Mouse (Mus musculus) C2C12 (cell line): ENCODE data around the gene Mbtd1. TPM values are rescaled to one million over a fixed set of nuclear protein-coding genes. Genes with fewer than 3 reads are reported as not detected.
A peak's percentile ranks its signal among the peaks of the same experiment; 100 is the strongest.

ENCODE experiments used
- H3K27me3 ChIP-seq: one replicate; pipeline ENCODE4 v1.6.1; 2011; ENCODE audit not compliant: control insufficient read depth, insufficient read depth, insufficient read length
- H3K36me3 ChIP-seq: one replicate; pipeline ENCODE4 v1.6.1; 2011; ENCODE audit not compliant: control insufficient read depth, insufficient read depth
- H3K4me3 ChIP-seq: one replicate; pipeline ENCODE4 v1.5.1; 2011; ENCODE audit warnings: mild to moderate bottlenecking, control low read depth; ENCODE audit not compliant: poor library complexity, insufficient read depth, severe bottlenecking
- H3K79me2 ChIP-seq: one replicate; pipeline ENCODE4 v1.6.1; 2011; ENCODE audit not compliant: control insufficient read depth, insufficient read depth
- H3K79me3 ChIP-seq: one replicate; pipeline ENCODE4 v1.6.1; 2011; ENCODE audit warnings: low read depth, control low read depth
- H3ac ChIP-seq: one replicate; pipeline ENCODE3; 2011; ENCODE audit warnings: low read depth; ENCODE audit not compliant: control insufficient read depth, insufficient read length
- CEBPB ChIP-seq: IDR thresholded peaks from one replicate; pipeline ENCODE4 v1.6.1; 2011; ENCODE audit warnings: low read depth, mild to moderate bottlenecking, control low read depth, moderate library complexity
- CTCF ChIP-seq: IDR thresholded peaks from one replicate; pipeline ENCODE4 v1.5.1; 2011; ENCODE audit not compliant: control insufficient read depth, insufficient read depth, insufficient read length
- FOSL1 ChIP-seq: IDR thresholded peaks from one replicate; pipeline ENCODE4 v1.8.0; 2011; ENCODE audit warnings: mild to moderate bottlenecking, low read length; ENCODE audit not compliant: poor library complexity, insufficient read depth, severe bottlenecking
- MAX ChIP-seq: IDR thresholded peaks from one replicate; pipeline ENCODE4 v1.6.1; 2011; ENCODE audit warnings: mild to moderate bottlenecking, control low read depth
- MYOD1 ChIP-seq: IDR thresholded peaks from one replicate; pipeline ENCODE4 v1.6.1; 2011; ENCODE audit warnings: low read depth; ENCODE audit not compliant: control insufficient read depth, insufficient read length
- MYOG ChIP-seq: IDR thresholded peaks from one replicate; pipeline ENCODE4 v1.6.1; 2011; ENCODE audit not compliant: control insufficient read depth, insufficient read length; ENCODE audit errors: extremely low read depth
- USF1 ChIP-seq: IDR thresholded peaks from one replicate; pipeline ENCODE4 v1.6.1; 2011; ENCODE audit warnings: low read depth, mild to moderate bottlenecking, control low read depth, moderate library complexity
- polyA plus RNA-seq: library from polyadenylated mRNA; unstranded; fragments of >200 nt; fragmentation: generic; extraction: Trizol; gene quantifications from one replicate; pipeline ENCODE4 v1.2.1, GENCODE M21; 2012; ENCODE audit warnings: missing spikeins

Mbtd1 gene
- polyA plus RNA-seq, 1 experiment: 3.6 TPM

- H3ac ChIP-seq: no peak overlapping the region
- TF ChIP-seq CTCF (no peak), FOSL1 (no peak), MYOD1 (no peak), CEBPB (no peak), MYOG (no peak), MAX (no peak), USF1 (no peak)
- no peak overlapping the region for H3K4me3 ChIP-seq
- peaks cover 79% of the 10 kb centered on the region for H3K36me3 ChIP-seq
- H3K27me3 ChIP-seq: no peaks in the 10 kb centered on the region
- peaks cover 50% of the 10 kb centered on the region for H3K79me3 ChIP-seq
- H3K79me2 ChIP-seq: peaks cover 74% of the 10 kb centered on the region
Measured at GRCm38 (mm10) chr11:93963013-93963412, 77.4 kb downstream of the Mbtd1 start.

GRCm38 (mm10) chr11:93965391-93965790 is 79.7 kb downstream of the Mbtd1 start:
- no peak for TF ChIP-seq MYOD1
- no peak for TF ChIP-seq CTCF
- no peak for TF ChIP-seq USF1
- TF ChIP-seq MYOG: no peak
- TF ChIP-seq FOSL1: no peak
- TF ChIP-seq CEBPB: no peak
- no peak for TF ChIP-seq MAX
- H3ac ChIP-seq: no peak overlapping the region
- peaks cover 50% of the 10 kb centered on the region for H3K79me3 ChIP-seq
- no peak overlapping the region for H3K4me3 ChIP-seq
- no peaks in the 10 kb centered on the region for H3K27me3 ChIP-seq
- peaks cover 60% of the 10 kb centered on the region for H3K36me3 ChIP-seq
- H3K79me2 ChIP-seq: peaks cover 75% of the 10 kb centered on the region

GRCm38 (mm10) chr11:93967381-93967780 is 81.7 kb downstream of the Mbtd1 start:
- Histone ChIP-seq H3K79me2 (peaks cover 57% of the 10 kb centered on the region), H3K79me3 (peaks cover 42% of the 10 kb centered on the region), H3K4me3 (peak overlapping the region; percentile 43), H3ac (peak overlapping the region; percentile 96), H3K27me3 (no peaks in the 10 kb centered on the region), H3K36me3 (peaks cover 42% of the 10 kb centered on the region)
- TF ChIP-seq MYOG (no peak), CTCF (no peak), USF1 (no peak), CEBPB (no peak), MYOD1 (no peak), MAX (no peak), FOSL1 (no peak)

GRCm38 (mm10) chr11:93968005-93968847 is 82.6 kb downstream of the Mbtd1 start, which contains the start of the genes Gm20390 and Nme1:
Gm20390 (minus strand) TSS chr11:93968293.
Nme1 (minus strand) TSS chr11:93968521.
- H3K79me2 ChIP-seq: peaks cover 49% of the 10 kb centered on the region
- H3K36me3 ChIP-seq: peaks cover 33% of the 10 kb centered on the region
- TF ChIP-seq MYOG: no peak
- TF ChIP-seq MAX: peak; percentile 96
- TF ChIP-seq CTCF: peak; percentile 1
- TF ChIP-seq CEBPB: no peak
- peak; percentile 60 for TF ChIP-seq MYOD1
- TF ChIP-seq USF1: peak; percentile 88
- peak; percentile 33 for TF ChIP-seq FOSL1
- H3K79me3 ChIP-seq: peaks cover 42% of the 10 kb centered on the region
- no peaks in the 10 kb centered on the region for H3K27me3 ChIP-seq
- peak within 1 kb of the TSS; percentile 96 for H3ac ChIP-seq
- H3K4me3 ChIP-seq: peak within 1 kb of the TSS; percentile 43

- no peak for TF ChIP-seq FOSL1
- no peak for TF ChIP-seq MAX
- no peak for TF ChIP-seq MYOG
- no peak for TF ChIP-seq CTCF
- no peak for TF ChIP-seq MYOD1
- TF ChIP-seq USF1: no peak
- no peak for TF ChIP-seq CEBPB
- H3ac ChIP-seq: no peak overlapping the region
- no peaks in the 10 kb centered on the region for H3K27me3 ChIP-seq
- H3K36me3 ChIP-seq: peaks cover 28% of the 10 kb centered on the region
- H3K79me3 ChIP-seq: peaks cover 38% of the 10 kb centered on the region
- H3K79me2 ChIP-seq: peaks cover 43% of the 10 kb centered on the region
- no peak overlapping the region for H3K4me3 ChIP-seq
Measured at GRCm38 (mm10) chr11:93968848-93969128, 83.1 kb downstream of the Mbtd1 start.

GRCm38 (mm10) chr11:93969171-93969570 is 83.5 kb downstream of the Mbtd1 start:
- Histone ChIP-seq H3ac (no peak overlapping the region), H3K4me3 (no peak overlapping the region), H3K79me3 (peaks cover 34% of the 10 kb centered on the region), H3K27me3 (no peaks in the 10 kb centered on the region), H3K79me2 (peaks cover 40% of the 10 kb centered on the region), H3K36me3 (peaks cover 24% of the 10 kb centered on the region)
- no peak for TF ChIP-seq FOSL1
- no peak for TF ChIP-seq CTCF
- TF ChIP-seq MYOG: no peak
- TF ChIP-seq MAX: no peak
- TF ChIP-seq CEBPB: no peak
- no peak for TF ChIP-seq USF1
- TF ChIP-seq MYOD1: no peak
